Mouse (Mus musculus): ENCODE results near the gene Actl7b.

Actl7b gene

DNA sequence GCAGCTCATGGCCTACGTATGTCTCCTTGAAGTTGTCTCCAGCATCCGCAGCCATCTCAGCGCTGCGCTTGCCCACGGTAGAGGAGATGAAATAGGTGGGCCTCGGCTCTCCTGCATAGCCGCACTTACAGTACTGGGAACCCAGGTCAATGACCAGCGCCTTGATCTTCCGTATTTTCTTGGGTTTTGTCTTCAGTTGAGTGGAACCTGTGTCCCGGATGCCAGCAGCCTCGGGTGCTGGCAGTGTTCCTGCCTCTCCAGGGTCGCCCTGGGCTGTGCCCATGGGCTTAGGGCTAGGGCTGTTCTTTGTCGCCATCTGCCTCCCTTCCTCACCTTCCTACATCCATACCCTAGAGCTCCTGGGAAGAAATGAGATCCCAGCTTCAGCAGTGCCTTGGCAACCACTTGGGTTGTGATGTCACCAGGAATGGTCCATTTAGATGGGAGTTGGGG lies at the start of gene Actl7b:
Actl7b (minus strand) TSS at position 403 of the 453 bp plus-strand sequence.
- ATAC-seq (ENCODE audit: insufficient number of reproducible peaks, low FRiP score, low TSS enrichment), result no peak

DNA sequence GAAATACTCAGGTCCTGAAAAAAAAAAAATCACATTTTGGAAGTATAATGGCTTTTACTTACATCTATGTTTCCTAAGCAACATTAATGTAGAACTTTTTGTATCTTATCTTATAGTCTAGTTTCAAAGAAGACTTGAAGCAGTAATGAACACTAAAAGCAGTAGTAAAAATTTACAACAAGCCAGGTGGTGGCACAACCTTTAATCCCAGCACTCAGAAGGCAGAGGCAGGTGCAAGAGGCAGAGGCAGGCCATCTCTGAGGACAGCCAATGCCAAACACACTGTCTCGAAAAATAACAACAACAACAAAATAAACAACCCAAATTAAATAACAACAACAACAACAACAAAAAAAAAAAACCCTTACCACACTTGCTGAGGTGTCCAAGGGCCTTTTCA lies 29.8 kb upstream of the Actl7b start:
- ATAC-seq (ENCODE audit: insufficient number of reproducible peaks, low FRiP score, low TSS enrichment), result no peak

DNA sequence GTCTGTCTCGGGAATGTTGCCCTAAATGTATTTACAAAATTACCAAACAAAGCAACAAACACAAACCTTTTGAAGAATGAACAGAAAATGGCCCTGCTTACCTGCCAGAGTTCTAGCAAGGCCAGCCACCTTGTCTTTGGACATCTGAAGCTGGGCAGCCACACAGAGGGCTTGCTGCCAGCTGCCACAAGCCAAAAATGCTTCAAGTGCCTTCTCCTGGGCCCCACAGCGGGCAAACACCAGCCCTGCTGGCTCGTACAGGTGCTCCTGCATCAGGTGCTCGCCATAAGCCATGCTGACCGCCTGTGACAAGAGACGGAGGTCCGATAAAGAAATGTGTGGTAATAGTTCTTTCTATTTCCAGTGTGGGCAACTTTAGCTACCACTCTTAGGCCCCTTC lies 27.7 kb upstream of the Actl7b start:
- no peak for ATAC-seq (ENCODE audit: insufficient number of reproducible peaks, low FRiP score, low TSS enrichment)

DNA sequence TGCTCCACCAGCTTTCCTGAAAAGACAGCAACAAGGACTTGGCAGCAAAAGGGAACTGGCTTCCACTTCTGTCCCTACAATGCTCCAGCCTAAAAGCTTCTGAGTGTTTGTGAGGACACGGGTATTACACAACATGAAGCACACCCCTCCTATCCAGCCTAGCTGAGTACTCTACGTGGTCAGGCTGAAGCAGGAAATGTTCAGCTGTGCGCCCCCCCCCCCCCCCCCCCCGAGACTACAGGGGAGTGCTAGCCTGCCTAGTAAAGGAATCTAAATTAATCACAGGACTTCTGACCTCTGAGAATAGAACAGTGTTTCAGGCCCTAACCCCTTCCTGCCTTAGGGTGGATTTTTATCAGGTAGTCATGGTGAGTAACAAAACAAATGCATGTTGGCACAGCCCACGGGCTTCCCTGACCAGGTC lies 26.6 kb upstream of the Actl7b start:
- no peak for ATAC-seq (ENCODE audit: insufficient number of reproducible peaks, low FRiP score, low TSS enrichment)

DNA sequence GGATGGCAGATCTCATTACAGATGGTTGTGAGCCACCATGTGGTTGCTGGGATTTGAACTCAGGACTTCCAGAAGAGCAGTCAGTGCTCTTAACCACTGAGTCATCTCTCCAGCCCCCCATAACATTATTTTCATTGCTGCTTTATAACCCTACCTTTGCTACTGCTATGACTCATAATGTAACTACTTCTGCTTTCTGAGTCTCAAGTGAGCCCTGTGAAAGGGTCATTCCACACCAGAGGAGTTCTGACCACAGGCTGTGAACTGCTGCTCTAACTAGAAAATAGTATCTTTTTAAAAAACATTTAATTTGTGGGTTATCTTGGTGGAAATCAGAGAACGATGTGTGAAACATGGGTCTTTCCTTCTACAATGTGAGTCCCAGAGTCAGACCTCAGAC lies 16.4 kb upstream of the Actl7b start:
- no peak for ATAC-seq (ENCODE audit: insufficient number of reproducible peaks, low FRiP score, low TSS enrichment)

DNA sequence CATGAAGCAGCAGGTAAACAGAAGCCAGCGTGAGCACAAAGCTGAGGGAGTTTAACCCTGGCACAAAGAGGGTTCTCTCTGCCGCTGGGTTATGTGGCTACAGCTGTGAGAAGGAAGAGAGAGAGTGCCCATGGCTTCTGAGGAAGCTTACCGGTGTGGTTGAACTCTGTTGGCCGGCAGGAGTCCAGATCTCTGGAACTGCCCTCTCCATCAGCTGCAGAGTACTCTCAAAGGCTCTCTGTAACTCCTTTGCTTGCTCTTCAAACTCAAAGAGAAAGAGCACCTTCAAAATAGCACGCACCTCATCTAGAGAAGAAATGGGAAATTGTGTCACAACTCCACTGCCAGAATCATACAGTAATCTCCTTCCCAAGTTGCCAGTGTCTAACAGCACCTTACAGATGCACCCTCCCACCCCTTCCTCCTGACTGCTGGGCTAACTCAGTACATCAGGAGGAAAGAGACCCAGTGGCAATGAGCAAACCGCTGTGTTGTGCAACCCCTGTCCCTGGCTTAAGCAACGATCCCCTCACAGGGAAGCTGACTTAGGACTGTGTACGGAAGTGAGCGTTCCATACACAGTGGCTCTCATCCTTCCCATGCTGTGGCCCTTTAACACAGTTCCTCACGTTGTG lies 15.8 kb upstream of the Actl7b start:
- no peak for ATAC-seq (ENCODE audit: insufficient number of reproducible peaks, low FRiP score, low TSS enrichment)

DNA sequence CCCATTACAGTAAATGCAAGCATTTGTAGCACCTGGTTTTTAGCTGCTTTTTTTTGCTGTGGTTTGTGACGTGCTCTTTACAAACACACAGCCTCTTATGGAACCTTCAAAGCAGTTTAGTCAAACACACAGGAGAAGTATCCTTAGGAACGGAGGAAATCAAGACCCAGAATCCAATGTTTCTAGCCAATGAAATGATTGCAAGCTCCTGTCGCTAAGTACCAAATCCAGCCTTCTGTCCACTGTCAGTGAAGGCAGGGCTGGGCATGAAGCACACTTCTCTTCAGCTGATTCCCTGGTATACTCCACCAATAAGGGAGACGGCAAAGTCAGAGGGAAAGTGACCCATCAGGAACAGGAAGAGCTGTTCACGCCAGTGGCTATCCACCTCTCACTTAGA lies 14.8 kb upstream of the Actl7b start:
- ATAC-seq (ENCODE audit: insufficient number of reproducible peaks, low FRiP score, low TSS enrichment), result no peak

DNA sequence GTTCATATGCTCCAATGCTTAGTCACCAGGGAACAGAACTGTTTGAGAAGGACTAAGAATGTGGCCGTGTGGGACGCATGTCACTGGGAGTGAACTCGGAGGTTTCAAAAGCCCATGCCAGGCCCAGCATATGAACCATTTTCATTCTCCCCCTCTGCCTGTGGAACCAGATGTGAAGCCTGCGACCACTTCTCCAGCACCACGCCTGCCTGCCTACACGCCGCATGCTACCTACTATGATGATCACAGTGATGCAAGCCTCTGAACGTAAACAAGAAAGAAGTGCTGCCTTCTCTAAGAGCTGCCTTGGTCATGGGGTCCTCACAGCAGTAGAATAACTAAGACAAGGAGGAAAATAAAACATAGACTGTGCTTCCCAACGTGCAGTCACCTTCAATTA lies 6.2 kb upstream of the Actl7b start:
- ATAC-seq (ENCODE audit: insufficient number of reproducible peaks, low FRiP score, low TSS enrichment), result no peak

DNA sequence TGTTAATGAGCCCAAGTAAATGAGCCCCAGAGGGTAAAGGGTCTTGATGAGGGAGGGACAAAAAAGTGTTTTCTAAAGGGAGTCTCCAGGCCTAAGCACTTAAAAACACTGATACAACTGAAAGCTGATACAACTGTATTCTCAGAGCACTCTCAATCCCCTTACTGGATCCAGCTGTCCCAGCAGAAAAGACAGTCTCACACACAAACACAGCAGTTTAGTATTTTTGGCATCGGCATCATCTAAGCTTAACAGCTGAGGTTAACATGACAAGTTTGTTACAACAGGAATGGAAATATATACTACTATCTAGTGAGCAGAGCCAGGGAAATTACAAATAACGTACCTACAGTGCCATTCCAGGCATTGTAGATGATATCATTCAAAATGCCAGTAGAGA lies 5.1 kb upstream of the Actl7b start:
- no peak for ATAC-seq (ENCODE audit: insufficient number of reproducible peaks, low FRiP score, low TSS enrichment)

DNA sequence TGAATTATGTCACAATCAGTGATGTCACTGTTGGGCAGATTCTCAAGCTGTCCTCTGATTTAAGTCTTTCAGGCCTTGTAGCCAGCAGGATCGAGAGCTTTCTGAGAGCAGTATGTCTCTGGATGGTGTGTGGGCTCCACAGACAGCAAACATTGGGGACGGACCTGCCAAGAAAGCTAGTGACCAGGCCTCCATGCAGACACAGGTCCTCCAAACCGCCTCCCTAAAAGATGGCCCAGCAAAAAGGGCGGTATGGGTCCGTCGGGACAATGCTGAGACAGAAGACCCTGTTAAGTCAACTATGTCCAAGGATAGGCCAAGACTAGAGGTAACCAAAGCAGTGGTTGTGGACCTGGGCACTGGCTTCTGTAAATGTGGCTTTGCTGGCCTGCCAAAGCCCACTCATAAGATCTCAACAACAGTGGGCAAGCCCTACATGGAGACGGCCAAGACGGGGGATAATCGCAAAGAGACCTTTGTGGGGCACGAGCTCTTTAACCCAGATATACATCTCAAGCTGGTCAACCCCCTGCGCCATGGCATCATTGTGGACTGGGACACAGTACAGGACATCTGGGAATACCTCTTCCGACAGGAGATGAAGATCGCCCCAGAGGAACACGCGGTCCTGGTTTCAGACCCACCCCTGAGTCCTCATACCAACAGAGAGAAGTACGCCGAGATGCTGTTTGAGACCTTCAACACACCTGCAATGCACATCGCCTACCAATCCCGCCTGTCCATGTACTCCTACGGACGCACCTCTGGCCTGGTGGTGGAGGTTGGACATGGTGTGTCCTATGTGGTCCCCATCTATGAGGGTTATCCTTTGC lies 2.3 kb upstream of the Actl7b start, which contains the start of gene Actl7a:
Actl7a (plus strand) TSS at position 51 of the 833 bp plus-strand sequence.
- no peak for ATAC-seq (ENCODE audit: insufficient number of reproducible peaks, low FRiP score, low TSS enrichment)

DNA sequence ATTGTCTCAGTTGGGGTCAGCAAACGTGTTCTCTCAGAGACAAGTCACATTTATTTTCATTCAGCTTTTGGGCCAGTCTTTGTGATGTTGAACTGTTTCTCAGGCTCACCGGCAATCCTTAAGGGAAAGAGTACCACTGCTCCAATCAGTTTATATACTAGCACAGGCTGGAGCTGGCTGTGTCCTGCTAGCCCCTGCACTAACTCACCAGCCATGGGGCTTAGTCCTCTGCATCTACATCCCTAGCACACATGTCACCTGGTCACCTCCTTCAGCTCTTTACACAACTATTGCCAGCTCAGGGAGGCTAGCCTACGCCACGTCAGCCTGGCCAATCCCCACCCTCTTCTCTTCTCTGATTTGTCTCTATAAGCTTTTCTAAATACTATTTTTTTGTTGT lies 1.5 kb upstream of the Actl7b start:
- no peak for ATAC-seq (ENCODE audit: insufficient number of reproducible peaks, low FRiP score, low TSS enrichment)

DNA sequence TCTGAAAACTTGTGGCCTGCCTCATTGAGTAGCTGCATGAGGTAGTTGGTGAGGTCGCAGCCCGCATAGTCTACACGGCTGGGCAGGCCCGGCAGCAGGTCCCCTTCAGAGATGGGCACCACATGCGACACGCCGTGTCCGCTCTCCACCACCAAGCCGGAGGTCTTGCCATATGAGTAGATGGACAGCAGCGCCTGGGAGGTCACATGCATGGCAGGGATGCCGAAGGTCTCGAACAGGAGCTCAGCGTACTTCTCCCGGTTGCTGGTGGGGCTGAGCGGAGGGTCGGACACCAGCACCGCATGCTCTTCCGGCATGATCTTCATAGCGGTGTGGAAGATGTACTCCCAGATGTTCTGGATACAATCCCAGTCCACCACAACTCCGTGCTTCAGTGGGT lies 632 bp downstream of the Actl7b start:
- no peak for ATAC-seq (ENCODE audit: insufficient number of reproducible peaks, low FRiP score, low TSS enrichment)

DNA sequence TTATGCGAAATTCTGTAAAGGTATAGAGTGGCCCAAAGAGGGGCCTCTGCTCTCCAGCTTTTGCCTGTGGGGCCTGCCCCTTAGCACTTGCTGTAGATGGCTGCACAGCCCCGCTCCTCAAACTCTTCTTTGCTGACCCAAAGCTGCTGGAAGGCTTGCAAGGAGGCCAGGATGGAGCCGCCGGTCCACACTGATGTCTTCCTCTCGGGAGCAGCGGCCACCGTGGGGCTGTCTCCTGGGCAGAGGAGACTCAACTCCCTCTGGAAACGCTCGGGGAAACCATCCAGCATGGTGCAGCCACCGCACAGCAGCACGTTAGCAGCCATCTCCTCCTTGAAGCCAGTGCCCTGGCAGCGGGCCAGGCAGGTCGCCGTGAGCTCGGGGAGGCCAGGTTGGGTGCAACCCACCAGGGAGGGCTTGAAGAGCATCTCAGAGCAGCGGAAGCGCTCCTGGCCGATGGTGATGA lies 1.2 kb downstream of the Actl7b start, which contains the start of gene Gm26657:
Gm26657 (plus strand) TSS at position 51 of the 466 bp plus-strand sequence.
- no peak for ATAC-seq (ENCODE audit: insufficient number of reproducible peaks, low FRiP score, low TSS enrichment)

DNA sequence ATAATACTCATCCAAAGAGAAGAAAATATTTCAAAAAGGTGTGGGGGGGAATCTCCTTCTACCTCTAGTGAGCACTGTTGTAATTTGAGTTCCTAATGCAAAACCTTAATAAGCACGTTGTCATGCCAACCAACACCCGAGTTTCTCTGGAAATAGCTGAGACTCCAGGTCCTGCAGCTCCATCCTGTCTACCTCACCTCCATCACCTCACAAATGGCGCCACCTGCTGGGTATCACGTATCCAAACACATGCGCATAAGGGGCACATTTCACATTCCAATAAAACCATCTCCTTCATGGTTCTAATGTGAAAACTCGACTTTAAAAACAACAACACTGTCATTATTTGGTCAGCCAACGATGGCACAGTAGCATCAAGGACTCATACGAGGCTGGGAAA lies 15.4 kb downstream of the Actl7b start:
- no peak for ATAC-seq (ENCODE audit: insufficient number of reproducible peaks, low FRiP score, low TSS enrichment)

DNA sequence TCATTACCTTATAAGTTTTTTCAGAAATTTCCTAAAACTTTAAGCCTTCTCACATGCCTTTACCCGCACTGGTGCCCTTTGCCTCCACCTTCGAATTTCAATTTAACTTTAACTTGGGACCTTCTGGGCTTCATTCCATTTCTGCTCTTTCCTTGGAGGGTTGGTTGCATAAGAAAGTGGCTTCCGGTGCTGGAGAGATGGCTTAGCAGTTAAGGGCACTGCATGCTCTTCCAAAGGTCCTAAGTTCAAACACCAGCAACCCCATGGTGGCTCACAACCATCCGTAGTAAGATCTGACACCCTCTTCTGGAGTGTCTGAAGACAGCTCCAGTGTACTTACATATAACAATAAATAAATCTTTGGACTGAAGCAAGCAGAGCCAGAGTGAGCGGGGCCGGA lies 18.0 kb downstream of the Actl7b start:
- ATAC-seq (ENCODE audit: insufficient number of reproducible peaks, low FRiP score, low TSS enrichment), result no peak

DNA sequence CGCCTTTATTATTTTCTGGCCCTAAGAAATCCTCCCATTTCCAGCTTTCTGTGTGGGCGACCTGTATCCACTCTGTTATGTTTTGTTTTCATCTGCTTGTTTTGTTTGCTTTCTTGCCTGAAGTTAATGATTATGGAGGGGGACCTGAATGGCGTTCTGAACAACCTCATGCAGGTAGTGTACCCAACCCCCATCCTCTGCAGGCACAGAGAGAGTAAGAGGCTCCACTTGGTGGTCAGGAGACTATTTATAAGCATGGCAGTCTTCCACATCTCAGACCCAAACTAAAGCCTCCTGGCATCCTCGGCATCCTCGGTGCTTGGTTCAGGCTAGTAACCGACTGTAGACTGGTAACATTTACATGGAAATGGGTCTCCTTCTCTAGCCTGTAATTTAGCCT lies 18.9 kb downstream of the Actl7b start:
- ATAC-seq (ENCODE audit: insufficient number of reproducible peaks, low FRiP score, low TSS enrichment), result no peak

DNA sequence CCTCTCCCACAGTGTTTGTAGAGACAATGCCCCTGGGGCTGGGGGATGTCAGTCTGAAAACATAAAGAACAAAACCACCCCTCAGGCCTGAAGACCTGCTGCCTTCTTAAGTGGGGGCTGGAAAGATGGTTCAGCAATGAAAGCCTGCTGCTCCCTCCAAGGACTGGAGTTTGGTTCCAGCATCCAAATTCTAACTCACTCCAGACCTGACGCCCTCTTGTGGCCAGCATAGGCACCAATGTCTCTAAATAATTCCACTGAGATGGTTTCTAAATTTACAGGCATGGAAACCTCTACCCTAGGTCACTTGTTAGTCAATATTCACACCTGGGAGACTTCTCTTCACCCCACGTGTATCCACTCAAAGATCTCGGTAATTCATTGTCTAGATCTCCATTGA lies 19.8 kb downstream of the Actl7b start:
- ATAC-seq (ENCODE audit: insufficient number of reproducible peaks, low FRiP score, low TSS enrichment), result no peak

DNA sequence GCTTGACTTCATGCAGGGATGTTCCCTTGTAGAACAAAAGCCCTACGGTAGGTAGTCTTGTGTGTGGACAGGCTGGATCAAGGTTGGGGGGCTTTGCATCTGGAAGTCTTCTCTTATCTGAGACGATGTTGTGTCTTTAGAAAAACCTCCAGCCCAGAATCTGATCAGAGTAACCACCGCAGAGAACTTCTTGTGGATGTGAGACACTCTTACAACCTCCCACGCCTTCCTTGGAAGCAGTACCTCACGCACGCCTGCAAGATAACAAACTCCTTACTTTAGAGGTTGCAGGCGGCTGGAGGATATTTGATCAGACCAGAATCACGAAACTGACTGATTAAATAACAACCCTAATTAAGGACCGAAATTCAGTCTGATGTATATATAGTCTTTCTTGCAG lies 20.8 kb downstream of the Actl7b start:
- no peak for ATAC-seq (ENCODE audit: insufficient number of reproducible peaks, low FRiP score, low TSS enrichment)

DNA sequence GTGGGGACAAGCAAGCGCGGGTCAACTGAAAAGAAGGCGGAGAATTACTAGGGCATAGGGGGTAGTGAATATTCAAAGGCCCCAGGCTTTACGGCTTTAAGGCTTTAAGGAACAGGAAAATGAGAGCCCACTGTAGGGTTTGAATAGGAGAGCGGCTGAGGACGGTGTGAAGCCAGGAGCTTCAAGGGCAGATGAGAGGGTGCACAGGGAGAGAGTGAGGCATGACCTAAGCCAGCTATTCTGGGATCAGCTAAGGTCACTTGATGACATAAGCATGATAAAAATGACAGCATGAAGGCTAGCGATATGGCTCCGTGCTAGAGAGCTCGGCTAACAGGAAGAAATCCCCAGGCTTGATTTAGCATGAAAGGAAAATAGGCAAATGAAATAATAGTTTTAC lies 21.8 kb downstream of the Actl7b start:
- ATAC-seq (ENCODE audit: insufficient number of reproducible peaks, low FRiP score, low TSS enrichment), result no peak

DNA sequence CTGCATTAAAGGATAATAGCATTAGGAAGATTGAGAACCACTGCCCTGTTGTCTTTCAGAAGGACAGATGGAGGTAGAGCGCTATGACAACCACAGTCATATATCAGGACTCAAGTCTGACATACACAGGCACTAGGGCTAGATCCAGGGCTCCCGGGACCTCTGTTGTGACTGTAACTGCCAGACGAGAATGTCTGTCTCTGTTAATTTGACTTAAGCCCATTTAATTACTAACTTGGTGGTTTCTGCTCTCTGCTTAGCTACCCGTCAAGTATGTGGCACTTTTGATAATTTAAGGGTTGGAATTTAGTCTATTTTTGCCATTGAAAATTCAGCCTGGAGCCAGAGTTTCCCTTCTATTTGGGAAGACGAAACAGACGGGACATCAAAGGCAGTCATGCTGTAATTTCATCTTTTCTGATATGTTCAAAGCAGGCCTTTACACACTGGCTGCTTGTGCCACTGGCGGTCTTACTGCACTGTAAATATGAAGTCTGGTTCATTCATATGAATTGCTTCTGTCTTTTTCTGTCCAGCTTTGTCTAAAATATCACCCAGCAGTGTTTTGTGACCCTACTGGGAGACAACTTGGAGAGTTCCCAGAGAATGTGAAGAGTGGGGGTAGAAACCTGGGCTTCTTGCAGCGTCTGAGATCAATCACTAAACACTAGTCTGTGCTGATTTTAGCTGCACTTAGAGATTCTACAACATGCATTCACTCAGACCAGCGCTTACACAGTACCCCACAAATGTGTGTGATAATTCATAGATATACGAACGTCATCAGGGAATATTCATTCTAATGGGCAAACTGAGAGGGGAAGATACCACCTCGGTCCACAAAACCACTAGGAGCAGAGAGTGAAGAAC lies 22.4 kb downstream of the Actl7b start:
- no peak for ATAC-seq (ENCODE audit: insufficient number of reproducible peaks, low FRiP score, low TSS enrichment)

DNA sequence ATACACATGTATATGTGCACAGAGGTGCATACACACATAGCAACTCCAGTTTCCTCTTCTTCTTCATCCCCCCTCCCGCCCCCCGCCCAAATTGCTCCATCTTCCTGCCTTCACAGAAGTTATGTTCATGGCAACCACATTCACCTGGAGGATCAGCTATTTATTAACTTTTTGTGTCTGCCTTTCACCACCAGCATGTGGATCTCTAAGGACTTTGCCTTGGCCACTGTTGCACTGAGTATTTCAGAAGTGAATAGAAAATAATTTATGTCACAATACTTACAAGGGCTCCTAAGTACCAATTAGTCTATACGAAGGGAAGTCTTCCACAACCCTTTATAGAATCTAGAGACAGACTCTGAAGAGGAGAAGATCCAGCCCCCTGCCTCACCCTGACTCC lies 23.3 kb downstream of the Actl7b start:
- ATAC-seq (ENCODE audit: insufficient number of reproducible peaks, low FRiP score, low TSS enrichment), result no peak
